Mouse (Mus musculus) brain, embryonic 14.5 days (tissue): ENCODE measurements around the gene Osbpl7. TPM values are rescaled to one million over a fixed set of nuclear protein-coding genes. Genes with fewer than 3 reads are reported as not detected.

Experiments used
- DNase-seq: peaks from one replicate; pipeline ENCODE4 v3.0.0-alpha.2; 2011; ENCODE audit warnings: low read depth
- CTCF ChIP-seq: fragments of 200-500 bp; IDR thresholded peaks from 2 replicates; pipeline ENCODE4 v1.5.1; 2012; ENCODE audit warnings: inconsistent platforms, mild to moderate bottlenecking, moderate library complexity, borderline replicate concordance; ENCODE audit not compliant: insufficient read depth, insufficient read length; ENCODE audit errors: extremely low read depth
- POLR2A ChIP-seq: fragments of 200-500 bp; IDR thresholded peaks from 2 replicates; pipeline ENCODE4 v1.6.1; 2012; ENCODE audit warnings: mild to moderate bottlenecking, inconsistent platforms, borderline replicate concordance; ENCODE audit not compliant: poor library complexity, insufficient read depth, insufficient read length, severe bottlenecking; ENCODE audit errors: extremely low read depth
- polyA plus RNA-seq: library from polyadenylated mRNA; depleted of rRNA; stranded (reverse); fragments of >200 nt; gene quantifications from 2 replicates; pipeline ENCODE4 v1.2.3, GENCODE M21; 2012; rRNA removed

Osbpl7 gene
- polyA plus RNA-seq, 1 experiment, result 14.9 TPM

GRCm38 (mm10) chr11:97112519-97113125, 62.2 kb downstream of the Osbpl7 start:
- no peak for DNase-seq
- TF ChIP-seq CTCF (no peak), POLR2A (no peak)

GRCm38 (mm10) chr11:97114671-97115601, 64.5 kb downstream of the Osbpl7 start, which contains the start of gene Tbx21:
Gene Tbx21, minus strand, starts transcription at chr11:97115331.
- no peak for TF ChIP-seq CTCF
- TF ChIP-seq POLR2A, result no peak
- no peak for DNase-seq

GRCm38 (mm10) chr11:97115797-97116196, 65.4 kb downstream of the Osbpl7 start:
- DNase-seq, result no peak
- TF ChIP-seq CTCF, result no peak
- TF ChIP-seq POLR2A, result no peak

Other genes with a start within 250 kb of the Osbpl7 start
- gene Nfe2l1, start 220.7 kb upstream of the Osbpl7 start, polyA plus RNA-seq, result 89.1 and 102 TPM in 2 replicates
- 9.3 and 15.8 TPM in 2 replicates for gene Copz2, start 200.8 kb upstream of the Osbpl7 start, polyA plus RNA-seq
- 71.6 and 83.7 TPM in 2 replicates for gene Cdk5rap3, start 134.1 kb upstream of the Osbpl7 start, polyA plus RNA-seq
- gene Prr15l, start 122.5 kb upstream of the Osbpl7 start, polyA plus RNA-seq, result 0.09 and 0.16 TPM in 2 replicates
- 11.8 and 14.4 TPM in 2 replicates for gene Pnpo, start 106.6 kb upstream of the Osbpl7 start, polyA plus RNA-seq
- gene Sp2, start 67.7 kb upstream of the Osbpl7 start, polyA plus RNA-seq, result 12.3 and 17.8 TPM in 2 replicates
- 0.64 and 1.0 TPM in 2 replicates for gene Sp6, start 37.2 kb upstream of the Osbpl7 start, polyA plus RNA-seq
- 11.8 and 16.9 TPM in 2 replicates for gene Scrn2, start 20.7 kb upstream of the Osbpl7 start, polyA plus RNA-seq
- 2.0 and 2.9 TPM in 2 replicates for gene Lrrc46, start 9.2 kb upstream of the Osbpl7 start, polyA plus RNA-seq
- gene Mrpl10, start 9.1 kb upstream of the Osbpl7 start, polyA plus RNA-seq, result 60.4 and 68.8 TPM in 2 replicates
- 0.12 and 0.21 TPM in 2 replicates for gene Tbx21, start 64.7 kb downstream of the Osbpl7 start, polyA plus RNA-seq
- 55.6 and 65.1 TPM in 2 replicates for gene Tbkbp1, start 100.9 kb downstream of the Osbpl7 start, polyA plus RNA-seq
- gene Kpnb1, start 137.3 kb downstream of the Osbpl7 start, polyA plus RNA-seq, result 106 and 129 TPM in 2 replicates
- gene Npepps, start 230.0 kb downstream of the Osbpl7 start, polyA plus RNA-seq, result 96.2 and 124 TPM in 2 replicates